Mouse (Mus musculus) liver, embryonic 14.5 days (tissue): ENCODE results near the gene Ecm2. TPM values are rescaled to one million over a fixed set of nuclear protein-coding genes. Genes with fewer than 3 reads are reported as not detected.

ENCODE experiments used
- ATAC-seq: fragments of 200-750 bp; cut with Nextera tagmentation; 2 replicates; pipeline ENCODE4 v1.8.0; 2017; ENCODE audit warnings: moderate number of reproducible peaks, mild to moderate bottlenecking, moderate library complexity; ENCODE audit not compliant: insufficient read depth
- DNase-seq, 3 experiments: peaks; one replicate each; pipeline ENCODE4 v3.0.0-alpha.2; 2012 to 2013; ENCODE audit warnings: low read depth in 3 of 3, low spot score in 3 of 3
- H3K27ac ChIP-seq: fragments of 300-500 bp; sonication (generic); 2 replicates; pipeline ENCODE4 v1.5.1; 2014; ENCODE audit warnings: moderate library complexity, mild to moderate bottlenecking, control low read depth, inconsistent platforms
- H3K27me3 ChIP-seq: fragments of 300-500 bp; sonication (generic); 2 replicates; pipeline ENCODE4 v1.6.1; 2014; ENCODE audit warnings: mild to moderate bottlenecking, low read length, moderate library complexity; ENCODE audit not compliant: control insufficient read depth, insufficient read depth
- H3K36me3 ChIP-seq: fragments of 300-500 bp; sonication (generic); replicated peaks from 2 replicates; pipeline ENCODE4 v1.6.1; 2014; ENCODE audit warnings: low read depth; ENCODE audit not compliant: control insufficient read depth, insufficient read depth
- H3K4me1 ChIP-seq, 2 experiments: fragments of 200-500 bp in 1 of 2; fragments of 300-500 bp in 1 of 2; sonication (generic) in 1 of 2; replicated peaks; 2 replicates each; pipeline ENCODE4 v1.6.1; 2012 to 2014; ENCODE audit warnings: antibody characterized with exemption in 1 of 2, inconsistent platforms in 1 of 2, low read length in 1 of 2; ENCODE audit not compliant: control insufficient read depth in 2 of 2, insufficient read depth in 2 of 2
- H3K4me2 ChIP-seq: fragments of 300-500 bp; sonication (generic); 2 replicates; pipeline ENCODE4 v1.6.1; 2014; ENCODE audit warnings: low read depth, mild to moderate bottlenecking, control low read depth, moderate library complexity
- H3K4me3 ChIP-seq, 2 experiments: fragments of 200-500 bp in 1 of 2; fragments of 300-500 bp in 1 of 2; sonication (generic) in 1 of 2; 2 replicates each; pipeline ENCODE4 v1.5.1; 2012 to 2014; ENCODE audit warnings: low read depth in 2 of 2, low read length in 2 of 2, mild to moderate bottlenecking in 2 of 2, control low read depth in 1 of 2, inconsistent platforms in 1 of 2, moderate library complexity in 1 of 2; ENCODE audit not compliant: insufficient read depth in 1 of 2
- H3K9ac ChIP-seq: fragments of 300-500 bp; sonication (generic); replicated peaks from 2 replicates; pipeline ENCODE4 v1.6.1; 2014; ENCODE audit warnings: mild to moderate bottlenecking, control low read depth, moderate library complexity
- H3K9me3 ChIP-seq: fragments of 300-500 bp; sonication (generic); 2 replicates; pipeline ENCODE4 v1.6.1; 2016; ENCODE audit warnings: low read length, mixed read lengths; ENCODE audit not compliant: control insufficient read depth
- CTCF ChIP-seq: IDR thresholded peaks from 2 replicates; pipeline ENCODE4 v1.5.1; 2016; ENCODE audit warnings: antibody characterized with exemption, low read depth, control low read depth
- EP300 ChIP-seq: IDR thresholded peaks from 2 replicates; pipeline ENCODE4 v1.6.1; 2016; ENCODE audit warnings: antibody characterized with exemption, low read depth
- WGBS: fragments of 180-500 bp; shearing (Covaris S2); extraction: QIAGEN DNeasy Blood & Tissue Kit; methylation state at CpG from one replicate; pipeline ENCODE4 v1.1.7; 2014; ENCODE audit not compliant: insufficient replicate concordance; 5-methylcytosine and 5-hydroxymethylcytosine counted together
- polyA plus RNA-seq, 2 experiments: library from polyadenylated mRNA; depleted of rRNA in 1 of 2; stranded (reverse) in 1 of 2; unstranded in 1 of 2; fragments of >200 nt; fragmentation: Nextera tagmentation in 1 of 2; extraction: Ambion mirVana in 1 of 2; gene quantifications; 2 replicates each; pipeline versions ENCODE4 v1.2.1 to v1.2.3; 2012 to 2014

Ecm2 gene
- polyA plus RNA-seq, 2 experiments = 0.19 TPM

- Histone ChIP-seq H3K27me3 (no peaks in the 10 kb centered on the region), H3K4me2 (no peak overlapping the region), H3K27ac (no peak overlapping the region), H3K4me1 (no peaks in the 10 kb centered on the region), H3K4me3 (no peak overlapping the region), H3K9me3 (no peaks in the 10 kb centered on the region), H3K9ac (no peak overlapping the region), H3K36me3 (no peaks in the 10 kb centered on the region)
- TF ChIP-seq CTCF (no peak), EP300 (no peak)
- DNase-seq (no peak), ATAC-seq (no peak)
- WGBS = 29% methylated on average over 1 of the region's 1 CpGs
These were observed 43.0 kb downstream of the Ecm2 start for GRCm38 (mm10) chr13:49547563-49548150.

- Histone ChIP-seq H3K27ac (no peak overlapping the region), H3K9me3 (no peaks in the 10 kb centered on the region), H3K4me1 (no peaks in the 10 kb centered on the region), H3K36me3 (no peaks in the 10 kb centered on the region), H3K4me2 (no peak overlapping the region), H3K27me3 (no peaks in the 10 kb centered on the region), H3K4me3 (no peak overlapping the region), H3K9ac (no peak overlapping the region)
- 84% methylated on average over 3 of the region's 3 CpGs for WGBS
- ATAC-seq (no peak), DNase-seq (no peak)
- TF ChIP-seq EP300 (no peak), CTCF (no peak)
These were observed 45.0 kb downstream of the Ecm2 start for GRCm38 (mm10) chr13:49549616-49550015.

- DNase-seq = no peak
- TF ChIP-seq CTCF = no peak
- TF ChIP-seq EP300 = no peak
- no peak for ATAC-seq
- Histone ChIP-seq H3K9me3 (no peaks in the 10 kb centered on the region), H3K4me3 (no peak overlapping the region), H3K36me3 (no peaks in the 10 kb centered on the region), H3K27ac (no peak overlapping the region), H3K4me2 (no peak overlapping the region), H3K9ac (no peak overlapping the region), H3K4me1 (no peaks in the 10 kb centered on the region), H3K27me3 (no peaks in the 10 kb centered on the region)
- 75% methylated on average over 5 of the region's 5 CpGs for WGBS
These were observed 49.9 kb downstream of the Ecm2 start for GRCm38 (mm10) chr13:49554519-49554918.

GRCm38 (mm10) chr13:49556203-49556602 lies 51.6 kb downstream of the Ecm2 start:
- no peak for TF ChIP-seq EP300
- TF ChIP-seq CTCF = no peak
- Histone ChIP-seq H3K27ac (no peak overlapping the region), H3K4me1 (peaks cover 5% of the 10 kb centered on the region in 2 experiments; a peak in 3 of 4 replicates), H3K9me3 (no peaks in the 10 kb centered on the region), H3K4me3 (no peak overlapping the region), H3K27me3 (no peaks in the 10 kb centered on the region), H3K4me2 (no peak overlapping the region), H3K36me3 (no peaks in the 10 kb centered on the region), H3K9ac (no peak overlapping the region)
- WGBS = 64% methylated on average over 1 of the region's 1 CpGs
- DNase-seq = no peak
- no peak for ATAC-seq

GRCm38 (mm10) chr13:49556924-49557323 lies 52.3 kb downstream of the Ecm2 start:
- Histone ChIP-seq H3K27ac (no peak overlapping the region), H3K4me1 (peaks cover 5 to 8% of the 10 kb centered on the region in 2 experiments; a peak in 3 of 4 replicates), H3K4me3 (no peak overlapping the region), H3K27me3 (no peaks in the 10 kb centered on the region), H3K9me3 (no peaks in the 10 kb centered on the region), H3K9ac (no peak overlapping the region), H3K36me3 (no peaks in the 10 kb centered on the region), H3K4me2 (no peak overlapping the region)
- WGBS = 35% methylated on average over 1 of the region's 1 CpGs
- TF ChIP-seq EP300 (no peak), CTCF (no peak)
- DNase-seq (no peak), ATAC-seq (no peak)
